Mouse (Mus musculus) erythroblast, embryonic 14.5 days (primary cell): ENCODE results near the gene Fam131a. TPM values are rescaled to one million over a fixed set of nuclear protein-coding genes. Genes with fewer than 3 reads are reported as not detected.

Source experiments
- H3K27me3 ChIP-seq: 2 replicates; pipeline ENCODE4 v1.6.1; 2012; ENCODE audit warnings: inconsistent platforms; ENCODE audit not compliant: control insufficient read depth
- H3K36me3 ChIP-seq: 2 replicates; pipeline ENCODE4 v1.6.1; 2012; ENCODE audit warnings: mild to moderate bottlenecking, inconsistent platforms; ENCODE audit not compliant: control insufficient read depth
- H3K4me1 ChIP-seq: 2 replicates; pipeline ENCODE4 v1.6.1; 2012; ENCODE audit warnings: inconsistent platforms; ENCODE audit not compliant: control insufficient read depth
- H3K4me3 ChIP-seq: replicated peaks from 2 replicates; pipeline ENCODE3; 2012; ENCODE audit warnings: moderate library complexity, mild to moderate bottlenecking, inconsistent platforms
- H3K9me3 ChIP-seq: 2 replicates; pipeline ENCODE4 v1.6.1; 2012; ENCODE audit warnings: low read length, inconsistent platforms, mixed read lengths; ENCODE audit not compliant: control insufficient read depth
- GATA1 ChIP-seq: IDR thresholded peaks from 2 replicates; pipeline ENCODE4 v1.6.1; 2012; ENCODE audit warnings: low read length, inconsistent platforms, mixed read lengths
- TAL1 ChIP-seq: IDR thresholded peaks from 3 replicates; pipeline ENCODE4 v1.6.1; 2012; ENCODE audit warnings: low read length, inconsistent platforms, mixed read lengths
- polyA plus RNA-seq: library from polyadenylated mRNA; stranded (reverse); fragments of >175 nt; gene quantifications from 2 replicates; pipeline ENCODE4 v1.2.3, GENCODE M21; 2012

Fam131a gene
- polyA plus RNA-seq, 1 experiment = 0.29 TPM

DNA sequence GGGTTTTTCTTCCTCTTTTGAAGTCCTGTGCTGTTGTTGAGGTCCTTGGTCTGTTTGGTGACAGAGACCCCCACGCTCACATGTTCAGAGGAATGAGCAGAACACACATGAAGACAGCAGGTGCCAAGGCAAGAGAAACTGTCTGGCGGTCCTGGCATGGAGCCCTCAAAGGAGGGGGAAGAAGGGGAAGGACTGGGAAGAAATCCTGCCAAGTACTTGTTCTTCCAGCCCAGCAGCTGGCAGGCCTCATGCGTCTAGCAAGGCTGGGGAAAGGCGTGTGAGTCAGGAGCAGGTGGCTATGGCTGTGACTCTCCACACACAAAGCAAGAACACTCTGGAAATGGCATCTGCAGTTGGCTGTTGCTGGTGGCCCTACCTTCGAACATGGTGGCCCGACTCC lies 53.6 kb downstream of the Fam131a start:
- Histone ChIP-seq H3K9me3 (no peaks in the 10 kb centered on the region), H3K27me3 (peaks cover 2% of the 10 kb centered on the region; the same call in 1 of the 2 replicates), H3K4me1 (no peaks in the 10 kb centered on the region), H3K36me3 (no peaks in the 10 kb centered on the region), H3K4me3 (no peak overlapping the region)
- TF ChIP-seq GATA1 = no peak
- no peak for TF ChIP-seq TAL1

DNA sequence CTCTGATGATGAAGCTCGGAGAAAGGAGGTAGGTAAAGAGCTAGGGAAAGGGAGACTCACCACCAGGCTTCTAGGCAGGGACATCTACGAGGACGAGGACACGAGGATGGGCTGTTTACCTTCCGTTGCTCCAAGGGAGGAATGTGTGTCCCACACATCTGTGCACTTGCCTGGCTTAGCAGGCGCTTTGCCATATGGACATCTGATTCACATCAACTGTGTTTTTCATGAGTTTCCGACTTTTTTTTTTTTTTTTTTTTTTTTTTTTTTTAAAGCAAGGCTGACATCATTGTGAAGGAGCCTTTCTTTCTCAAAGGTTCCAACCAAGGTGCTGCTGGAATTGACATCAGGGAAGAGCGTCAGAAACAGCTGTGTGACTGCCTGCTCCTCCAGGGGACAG lies 57.5 kb downstream of the Fam131a start:
- H3K4me1 ChIP-seq = no peaks in the 10 kb centered on the region

More for the DNA sequence above, 57.5 kb downstream of the Fam131a start:
- TF ChIP-seq GATA1 = no peak
- no peak for TF ChIP-seq TAL1
- peaks cover 2% of the 10 kb centered on the region; the same call in 1 of the 2 replicates for H3K27me3 ChIP-seq
- no peak overlapping the region for H3K4me3 ChIP-seq
- no peaks in the 10 kb centered on the region for H3K9me3 ChIP-seq
- no peaks in the 10 kb centered on the region for H3K36me3 ChIP-seq

Other genes starting within 250 kb of the Fam131a start
- gene Eif2b5, start 194.4 kb upstream of the Fam131a start, polyA plus RNA-seq = 0.70 and 0.73 TPM in 2 replicates
- 1.4 TPM in 2 replicates for gene Dvl3, start 176.3 kb upstream of the Fam131a start, polyA plus RNA-seq
- gene Ap2m1, start 157.8 kb upstream of the Fam131a start, polyA plus RNA-seq = 16.9 TPM in 2 replicates
- 0.73 and 2.6 TPM in 2 replicates for gene Abcf3, start 144.7 kb upstream of the Fam131a start, polyA plus RNA-seq
- 0.06 and 0.10 TPM in 2 replicates for gene Vwa5b2, start 103.8 kb upstream of the Fam131a start, polyA plus RNA-seq
- gene Eef1akmt4, start 81.6 kb upstream of the Fam131a start, polyA plus RNA-seq = 0.24 and 0.43 TPM in 2 replicates
- gene Gm49333, start 81.6 kb upstream of the Fam131a start, polyA plus RNA-seq = not detected in 2 replicates
- 1.2 and 1.4 TPM in 2 replicates for gene Alg3, start 81.5 kb upstream of the Fam131a start, polyA plus RNA-seq
- gene Camk2n2, start 72.0 kb upstream of the Fam131a start, polyA plus RNA-seq = not detected in 2 replicates
- not detected in 2 replicates for gene Ece2, start 63.4 kb upstream of the Fam131a start, polyA plus RNA-seq
- 19.6 and 22.4 TPM in 2 replicates for gene Psmd2, start 41.6 kb upstream of the Fam131a start, polyA plus RNA-seq
- 37.6 and 54.8 TPM in 2 replicates for gene Eif4g1, start 24.9 kb upstream of the Fam131a start, polyA plus RNA-seq
- gene Polr2h, start 24.4 kb downstream of the Fam131a start, polyA plus RNA-seq = 0.25 TPM in 1 of 2 replicates, not detected in the other
- gene Clcn2, start 24.5 kb downstream of the Fam131a start, polyA plus RNA-seq = 1.8 and 3.3 TPM in 2 replicates
- not detected in 2 replicates for gene Chrd, start 39.9 kb downstream of the Fam131a start, polyA plus RNA-seq
- not detected in 2 replicates for gene Thpo, start 41.3 kb downstream of the Fam131a start, polyA plus RNA-seq